Mouse (Mus musculus): Measurements from ENCODE around the gene Sqstm1. TPM values are rescaled to one million over a fixed set of nuclear protein-coding genes. Genes with fewer than 3 reads are reported as not detected.
A peak's percentile ranks its signal among the peaks of the same experiment; 100 is the strongest.

Gene Sqstm1
- total and polyA plus RNA-seq, 3 experiments: 202 to 579 (median 456) TPM

DNA sequence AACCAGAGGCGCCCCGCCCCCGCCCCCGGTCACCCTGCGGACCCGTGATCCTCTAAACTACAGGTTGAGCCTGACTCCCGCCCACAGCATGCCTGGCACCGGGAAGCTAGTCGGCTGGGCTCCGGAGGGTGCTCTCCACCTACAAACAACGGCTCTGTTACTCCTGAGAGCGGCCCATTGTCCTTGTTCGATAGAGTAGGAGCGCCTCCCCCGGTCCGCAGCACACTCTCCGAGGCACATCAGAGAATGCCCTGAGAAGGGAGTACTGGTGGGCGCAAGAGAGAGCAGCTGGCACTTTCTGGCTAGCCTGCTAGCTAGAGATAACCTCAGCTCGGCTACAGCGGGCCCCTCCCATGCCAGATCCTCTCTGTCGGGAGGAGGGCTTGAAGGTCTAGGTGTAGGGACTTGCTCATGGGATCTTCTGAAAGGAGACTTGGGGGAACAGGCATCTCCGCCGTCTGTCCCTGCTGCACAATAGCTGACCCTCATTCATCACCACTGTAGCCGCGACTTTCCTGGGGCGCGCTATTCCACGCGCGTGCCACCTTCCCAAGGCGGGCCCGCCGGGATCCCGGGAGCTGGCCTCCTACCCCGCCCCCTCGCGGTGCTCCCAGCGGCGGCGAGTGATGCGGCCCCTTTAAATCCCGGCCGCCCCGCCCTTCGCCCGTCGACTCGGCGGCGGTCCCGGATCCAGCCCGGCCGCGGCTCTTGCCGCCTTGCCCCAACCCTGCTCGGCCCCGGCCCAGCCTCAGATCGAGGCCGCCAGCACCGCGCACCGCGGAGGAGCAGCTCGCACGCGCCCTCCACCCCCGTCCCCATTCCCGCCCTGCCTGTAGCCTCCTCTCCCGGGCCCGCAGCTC, 14.3 kb upstream of the Sqstm1 start (continued):
- TF ChIP-seq TBP (conservative IDR thresholded peaks at IDR 0.05; ENCODE audit: low read depth, low read length) (no peak), MAX (IDR thresholded peaks at IDR 0.05; ENCODE audit: low read length) (no peak), CHD1 (IDR thresholded peaks at IDR 0.05; ENCODE audit: low read depth, low read length) (0 out of 2 replicates have a peak, but pooled peaks have one; percentile 43), ZC3H11A (IDR thresholded peaks at IDR 0.05; ENCODE audit: low read depth, low read length) (no peak), ZMIZ1 (IDR thresholded peaks at IDR 0.05; ENCODE audit: low read depth, low read length) (no peak), NELFE (IDR thresholded peaks at IDR 0.05; ENCODE audit: low read depth, low read length) (0 out of 2 replicates have a peak, but pooled peaks have one; percentile 21), POLR2AphosphoS2 (IDR thresholded peaks at IDR 0.05; ENCODE audit: low read depth, low read length) (no peak), HCFC1 (IDR thresholded peaks at IDR 0.05; ENCODE audit: low read depth, low read length) (no peak; the same call in 1 of the 2 replicates), POLR2A (IDR thresholded peaks at IDR 0.05; ENCODE audit: low read depth, low read length) (peak; percentile 50), CHD2 (IDR thresholded peaks at IDR 0.05; ENCODE audit: low read length) (peak; percentile 40; the same call in 1 of the 2 replicates), MAZ (IDR thresholded peaks at IDR 0.05; ENCODE audit: low read depth, low read length) (peak; percentile 54; the same call in 1 of the 2 replicates), JUN (IDR thresholded peaks at IDR 0.05; ENCODE audit: insufficient read depth, low read depth, low read length) (no peak), RCOR1 (conservative IDR thresholded peaks at IDR 0.05; ENCODE audit: low read depth, low read length) (no peak)

DNA sequence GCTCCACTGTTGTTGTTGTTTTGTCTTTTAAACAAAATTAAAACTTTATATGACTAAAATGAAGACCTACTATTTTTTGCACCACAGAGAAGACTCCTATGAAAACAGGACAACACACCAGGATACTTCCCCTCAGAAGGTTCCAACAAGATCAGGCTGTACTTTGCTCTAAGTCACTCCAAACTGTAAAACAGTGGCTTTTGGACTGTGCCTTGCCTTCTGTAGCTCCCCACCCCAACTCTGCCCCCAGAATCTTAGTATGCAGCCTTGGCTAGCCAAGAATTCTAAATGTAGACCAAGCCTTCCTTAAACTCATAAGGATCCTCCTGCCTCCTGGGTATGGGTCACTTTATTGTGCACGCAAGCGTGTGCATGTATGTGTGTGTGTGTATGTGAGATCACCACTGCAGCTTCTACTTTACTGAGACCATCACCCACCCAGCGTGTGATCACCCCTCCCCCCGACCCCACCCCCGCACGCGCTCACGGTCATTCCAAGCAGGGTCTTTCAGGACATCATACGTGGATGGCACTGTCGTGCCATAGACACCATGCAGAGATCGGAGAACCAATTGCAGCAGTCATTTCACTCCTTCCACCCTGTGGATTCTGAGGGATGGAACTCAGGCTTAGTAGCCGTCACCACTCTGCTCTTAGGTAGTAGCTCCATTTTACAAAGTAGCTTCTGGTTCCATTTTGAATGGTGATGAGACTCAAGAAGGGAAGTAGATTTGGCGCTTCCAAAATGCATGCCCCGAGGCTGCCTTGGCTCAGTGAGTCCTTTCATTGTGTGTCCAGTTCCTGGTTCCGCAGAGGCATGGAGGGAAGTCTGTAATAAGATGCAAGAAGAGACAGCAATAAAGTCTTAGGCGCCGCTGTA, 13.4 kb upstream of the Sqstm1 start:
- peaks cover 27 to 66% of the 10 kb centered on the region in 2 experiments for H3K4me1 ChIP-seq (ENCODE audit: control insufficient read depth in 1 of 2, insufficient read depth in 2 of 2)

More for the DNA sequence above, 13.4 kb upstream of the Sqstm1 start:
- TF ChIP-seq ZNF384 (IDR thresholded peaks at IDR 0.05; ENCODE audit: low read depth, low read length) (no peak), CHD1 (IDR thresholded peaks at IDR 0.05; ENCODE audit: low read depth, low read length) (peak; percentile 31; the same call in 1 of the 2 replicates), HCFC1 (IDR thresholded peaks at IDR 0.05; ENCODE audit: low read depth, low read length) (0 out of 2 replicates have a peak, but pooled peaks have one; percentile 1), E2F4 (IDR thresholded peaks at IDR 0.05; ENCODE audit: insufficient replicate concordance, low read depth, low read length) (no peak), MXI1 (IDR thresholded peaks at IDR 0.05; ENCODE audit: low read depth, low read length) (peak; percentile 41; the same call in 1 of the 2 replicates), BHLHE40 (IDR thresholded peaks at IDR 0.05; ENCODE audit: low read depth, low read length) (peak; percentile 56; the same call in 1 of the 2 replicates), ELF1 (IDR thresholded peaks at IDR 0.05; ENCODE audit: low read depth, low read length) (peak; percentile 12; the same call in 1 of the 2 replicates), CHD2 (IDR thresholded peaks at IDR 0.05; ENCODE audit: low read length) (peak; percentile 66), MAX (IDR thresholded peaks at IDR 0.05; ENCODE audit: low read length) (peak; percentile 80), MEF2A (IDR thresholded peaks at IDR 0.05; ENCODE audit: borderline replicate concordance, low read depth, low read length) (no peak), MYC (IDR thresholded peaks at IDR 0.05; ENCODE audit: low read depth, low read length) (peak; percentile 42; the same call in 1 of the 2 replicates), EP300 (IDR thresholded peaks at IDR 0.05; ENCODE audit: low read length) (no peak), NELFE (IDR thresholded peaks at IDR 0.05; ENCODE audit: low read depth, low read length) (peak; percentile 11; the same call in 1 of the 2 replicates), KAT2A (IDR thresholded peaks at IDR 0.05; ENCODE audit: insufficient replicate concordance, low read length) (0 out of 2 replicates have a peak, but pooled peaks have one; percentile 54), JUND (conservative IDR thresholded peaks at IDR 0.05; ENCODE audit: low read depth, low read length) (0 out of 2 replicates have a peak, but pooled peaks have one; percentile 11), NRF1 (IDR thresholded peaks at IDR 0.05; ENCODE audit: low read depth, low read length) (peak; percentile 55)
- Histone ChIP-seq H3K79me2 (replicated peaks; ENCODE audit: control insufficient read depth, extremely low read depth, insufficient read depth, poor library complexity, severe bottlenecking) (no peaks in the 10 kb centered on the region; the same call in 1 of the 2 replicates), H3K4me2 (ENCODE audit: insufficient read depth, low read depth, poor library complexity, severe bottlenecking) (peak overlapping the region; percentile 94), H3K9me3 (replicated peaks; ENCODE audit: low read length) (no peaks in the 10 kb centered on the region), H3K9ac (ENCODE audit: insufficient read depth, low read depth) (peak overlapping the region; percentile 85), H3K36me3 (replicated peaks in 1 of 2; ENCODE audit: control insufficient read depth in 1 of 2, insufficient read depth in 1 of 2, low read length in 1 of 2) (peaks cover 0 to 23% of the 10 kb centered on the region in 2 experiments), H3K4me3 (replicated peaks in 1 of 3; ENCODE audit: low read depth in 2 of 3, low read length in 2 of 3, poor library complexity in 1 of 3) (peak overlapping the region; percentile 67 to 88 (median 74)), H3K27ac (ENCODE audit: insufficient read depth, low read depth) (peak overlapping the region; percentile 59), H3K27me3 (replicated peaks) (no peaks in the 10 kb centered on the region)
- DNase-seq (ENCODE audit: extremely low read depth): peak; percentile 54
- dilution Hi-C loops (cut with MboI; ENCODE audit: extremely low pct_ligation_motif_present, extremely low pct_unique_long_range_greater_than_20kb, low sequenced_read_pairs): no loop called here
- in situ Hi-C loops (cut with MboI; ENCODE audit: low pct_ligation_motif_present, low pct_unique_long_range_greater_than_20kb, low sequenced_read_pairs): loop anchor here (10.0 kb wide), 2 partner anchors 141 to 239 kb away; no protein-coding TSS in a partner anchor
